Mouse (Mus musculus) fibroblast of lung, adult 2 months (primary cell): ENCODE data around the gene Cidec.
A peak's percentile ranks its signal among the peaks of the same experiment; 100 is the strongest.

Source experiments
- DNase-seq: peaks from one replicate; pipeline ENCODE4 v3.0.0-alpha.2; 2011; ENCODE audit warnings: low read depth

Gene Cidec

GRCm38 (mm10) chr6:113406683-113407082 lies 28.9 kb downstream of the Cidec start:
- no peak for DNase-seq

GRCm38 (mm10) chr6:113405483-113405882 lies 30.1 kb downstream of the Cidec start:
- DNase-seq = no peak

GRCm38 (mm10) chr6:113404649-113405448 lies 30.7 kb downstream of the Cidec start:
- no peak for DNase-seq

DNA sequence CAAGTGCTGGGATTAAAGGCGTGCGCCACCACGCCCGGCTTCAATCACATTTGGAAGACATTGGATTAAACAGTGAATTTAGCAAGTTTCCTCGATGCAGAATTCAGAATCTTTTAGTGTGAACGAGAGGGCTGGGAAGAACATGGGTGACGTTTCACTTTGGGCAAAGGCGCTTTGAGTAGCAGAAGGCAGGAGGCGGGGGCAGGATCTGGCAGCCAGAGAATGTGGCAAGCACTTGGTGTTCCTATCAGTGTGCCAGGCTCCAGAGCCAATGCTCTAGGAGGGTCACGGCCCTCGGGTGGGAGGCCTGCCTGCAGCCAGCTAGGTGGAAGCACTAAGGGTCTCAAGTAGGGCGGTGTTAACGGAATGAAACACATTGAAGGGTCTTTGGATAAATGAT lies 33.5 kb downstream of the Cidec start:
- DNase-seq = no peak

GRCm38 (mm10) chr6:113396270-113397030 lies 39.1 kb downstream of the Cidec start:
- no peak for DNase-seq

GRCm38 (mm10) chr6:113395501-113395900 lies 40.1 kb downstream of the Cidec start:
- DNase-seq = no peak

DNA sequence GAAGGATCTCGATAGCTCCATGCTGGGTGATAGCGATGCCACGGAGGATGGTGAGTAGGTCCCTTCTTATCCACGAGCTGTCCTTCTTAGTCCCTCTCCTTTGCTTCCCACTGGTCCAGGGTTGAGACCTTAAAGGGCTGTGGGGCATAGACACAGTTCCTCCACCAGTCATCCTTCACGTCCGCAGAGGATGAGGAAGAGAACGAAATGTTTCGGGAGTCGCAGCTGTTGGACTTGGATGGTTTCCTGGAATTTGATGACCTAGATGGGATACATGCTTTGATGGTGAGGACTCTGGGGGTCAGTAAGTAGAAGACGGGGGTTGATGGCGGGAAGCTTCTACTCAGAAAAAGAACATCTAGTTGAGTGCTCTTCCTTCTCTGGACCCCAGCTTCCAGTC lies 40.7 kb downstream of the Cidec start:
- no peak for DNase-seq

- no peak for DNase-seq
Observed at GRCm38 (mm10) chr6:113393951-113394350, 41.6 kb downstream of the Cidec start.

- no peak for DNase-seq
Observed at GRCm38 (mm10) chr6:113392387-113393071, 43.0 kb downstream of the Cidec start.

DNA sequence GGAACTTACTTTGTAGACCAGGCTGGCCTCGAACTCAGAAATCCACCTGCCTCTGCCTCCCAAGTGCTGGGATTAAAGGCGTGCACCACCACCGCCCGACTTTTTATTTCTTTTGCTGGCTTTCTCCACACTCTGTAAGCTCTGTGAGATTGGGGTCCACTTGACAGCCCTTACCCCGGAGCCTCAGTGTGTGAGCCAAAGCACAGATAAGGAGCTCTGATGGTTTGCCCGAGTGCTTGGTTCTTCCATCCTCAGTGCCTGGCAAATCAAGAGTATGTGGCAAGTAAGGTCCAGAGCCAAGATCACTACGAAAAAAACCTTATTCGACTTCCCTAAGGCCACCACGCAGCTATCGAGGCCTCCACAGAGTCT lies 43.6 kb downstream of the Cidec start:
- DNase-seq = no peak

GRCm38 (mm10) chr6:113390715-113391114 lies 44.8 kb downstream of the Cidec start:
- no peak for DNase-seq

DNA sequence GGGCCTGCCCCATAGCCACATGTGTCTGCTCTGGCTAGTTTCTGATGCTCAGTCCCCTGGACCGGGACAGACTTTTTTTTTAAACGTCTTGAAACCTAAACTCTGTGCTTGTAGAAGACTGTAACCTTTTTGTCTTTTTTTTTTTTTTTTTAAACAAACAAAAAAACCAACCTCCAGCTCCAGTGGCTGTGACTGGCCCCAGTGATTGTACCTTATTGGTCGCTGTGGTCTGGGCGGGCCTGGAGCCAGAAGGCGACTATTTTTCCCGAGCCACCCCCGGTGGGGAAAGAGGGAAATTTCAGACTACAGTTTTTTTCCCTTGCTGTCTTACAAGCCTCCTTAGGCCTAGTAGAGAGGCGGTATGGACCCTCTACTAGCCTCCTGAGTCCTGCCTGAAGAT lies 46.6 kb downstream of the Cidec start, which contains the start of gene Ttll3:
Ttll3 (plus strand) TSS at position 301 of the 400 bp plus-strand sequence.
- DNase-seq = no peak

DNA sequence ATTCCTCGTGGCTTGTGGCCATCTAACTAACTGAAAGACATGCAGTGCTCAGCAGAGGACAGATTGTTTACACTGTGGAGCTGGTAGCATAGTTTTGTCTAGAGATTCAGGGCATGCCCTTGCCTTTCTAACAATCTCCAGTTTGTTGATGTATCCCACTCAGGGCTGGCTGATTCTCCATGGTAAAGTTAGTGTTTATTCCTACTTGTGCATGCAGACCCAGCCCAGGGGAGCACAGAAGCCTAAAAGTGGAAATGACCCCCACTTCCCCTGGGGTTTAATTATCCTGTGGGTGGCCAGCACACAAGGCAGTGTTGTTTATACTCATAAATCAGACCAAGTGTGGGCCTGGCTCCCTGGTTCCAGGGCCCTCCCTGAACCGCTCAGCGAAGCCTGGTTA lies 49.5 kb downstream of the Cidec start:
- no peak for DNase-seq

GRCm38 (mm10) chr6:113385160-113385714 lies 50.3 kb downstream of the Cidec start:
- DNase-seq = no peak

GRCm38 (mm10) chr6:113384351-113384927 lies 51.1 kb downstream of the Cidec start:
- DNase-seq = no peak

GRCm38 (mm10) chr6:113380480-113380879 lies 55.1 kb downstream of the Cidec start:
- DNase-seq = no peak

DNA sequence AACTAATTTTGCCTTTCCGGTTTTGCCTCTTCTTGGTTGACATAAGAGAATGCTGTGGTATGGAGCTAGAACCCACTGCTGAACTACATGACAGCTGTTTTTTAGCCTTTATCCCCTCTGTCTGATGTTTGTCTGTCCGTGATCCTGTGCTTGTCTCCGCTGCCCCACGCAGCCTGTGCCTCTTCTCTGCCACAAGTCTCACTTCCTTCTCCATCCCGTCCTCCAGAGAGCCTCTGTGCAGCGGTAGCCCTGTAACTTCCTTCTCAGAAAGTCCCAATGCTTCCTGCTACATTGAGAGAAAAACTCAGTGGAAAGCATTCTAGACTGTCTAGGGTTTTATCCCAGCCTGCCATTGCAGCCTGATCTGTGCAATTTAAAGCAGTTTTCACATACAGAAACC lies 56.3 kb downstream of the Cidec start:
- no peak for DNase-seq

- DNase-seq = peak; percentile 85
Observed at GRCm38 (mm10) chr6:113377496-113378385, 57.8 kb downstream of the Cidec start, which contains the start of the genes Tada3 and Arpc4. Gene Tada3, minus strand, starts transcription at chr6:113377883. Gene Arpc4, plus strand, starts transcription at chr6:113378115.

DNA sequence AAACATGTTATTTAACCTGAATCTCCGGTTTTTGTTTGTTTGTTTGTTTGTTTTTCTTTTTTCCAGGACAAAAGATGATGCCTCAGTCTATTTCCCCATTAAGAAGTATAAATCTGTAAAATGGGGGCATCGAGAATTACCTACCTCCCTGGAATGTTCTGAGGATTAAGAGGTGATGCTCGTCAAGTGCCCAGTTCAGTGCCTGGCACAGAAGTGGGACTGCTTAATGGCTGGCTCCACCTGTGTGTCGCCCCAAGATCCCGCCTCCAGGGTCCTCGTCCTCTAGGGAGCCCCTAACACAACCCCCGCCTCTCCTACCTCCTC lies 58.4 kb downstream of the Cidec start:
- no peak for DNase-seq
